Mouse (Mus musculus): ENCODE data around the gene Mrnip.

DNA sequence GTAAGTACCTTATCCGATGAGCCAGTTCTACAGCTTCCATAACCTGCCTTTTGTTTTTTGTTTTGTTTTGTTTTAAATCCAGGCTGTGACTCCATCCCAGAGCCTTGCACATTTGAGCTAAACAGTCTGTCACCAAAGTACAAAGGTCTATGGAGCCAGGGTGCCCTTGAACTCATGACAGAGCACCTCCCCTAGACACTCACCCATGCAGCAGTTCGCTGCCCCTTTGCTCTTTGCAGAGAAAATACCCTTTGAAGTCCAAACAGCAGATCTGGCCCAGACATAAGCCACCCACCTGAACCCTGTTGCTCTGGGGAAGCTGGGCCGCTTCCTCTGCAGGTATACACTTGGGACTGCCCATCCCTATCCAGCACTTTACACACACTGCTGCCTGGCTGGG lies 27.3 kb downstream of the Mrnip start:
- TF ChIP-seq POLR2A (IDR thresholded peaks at IDR 0.05; ENCODE audit: low read depth, low read length) (no peak), CTCF (IDR thresholded peaks at IDR 0.05; ENCODE audit: extremely low read depth, insufficient read length, insufficient replicate concordance, low read depth, low read length) (no peak)
